Mouse (Mus musculus): ENCODE measurements around the gene Msh5. TPM values are rescaled to one million over a fixed set of nuclear protein-coding genes. Genes with fewer than 3 reads are reported as not detected.
"Not testable (repeated sequence)": the region's sequence is repeated elsewhere in the genome, so short reads cannot be mapped to it uniquely, and the experiment has no call there.

Msh5 gene
- polyA plus RNA-seq, 1 experiment from 2014 or later = 4.5 TPM

DNA sequence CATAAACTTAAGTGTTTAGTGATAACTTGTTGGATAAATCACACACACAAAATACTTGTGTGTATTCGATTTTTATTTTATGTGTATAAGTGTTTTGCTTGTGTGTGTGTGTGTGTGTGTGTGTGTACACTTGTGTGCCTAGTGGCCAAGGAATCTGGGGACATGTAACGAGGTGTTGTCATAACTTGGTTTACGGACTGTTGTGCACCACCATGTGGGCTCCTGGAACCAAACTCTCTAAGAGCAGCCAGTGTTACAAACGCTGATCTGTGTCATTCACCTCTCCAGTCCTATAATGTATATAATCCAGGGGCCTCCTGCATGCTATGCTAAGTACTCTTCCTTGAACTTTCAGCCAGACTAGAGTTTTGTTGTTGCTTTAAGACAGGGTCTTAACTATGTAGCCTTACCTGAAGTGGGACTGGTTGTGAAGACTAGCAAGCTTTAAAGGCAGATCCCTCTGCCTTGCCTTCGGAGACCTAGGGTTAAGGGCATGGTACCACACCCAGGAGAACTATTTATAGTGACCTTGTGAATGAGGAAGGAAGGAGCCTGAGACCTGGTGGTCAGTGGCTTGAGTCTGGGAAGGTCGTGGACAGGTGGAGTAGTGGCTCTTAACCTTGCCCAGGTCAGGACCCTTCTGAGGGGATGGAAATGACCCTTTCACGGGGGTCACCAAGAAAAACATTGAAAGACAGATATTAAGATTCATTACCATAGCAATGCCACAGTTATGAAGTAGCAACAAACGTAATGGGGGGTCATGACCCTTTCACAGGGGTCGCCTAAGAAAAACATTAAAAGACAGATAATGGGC, 43.3 kb downstream of the Msh5 start:
- Histone ChIP-seq H3K4me3 (peak overlapping the region; percentile 94), H3K27ac (0 out of 2 replicates have a peak overlapping the region, but pooled peaks have one; percentile 98), H3K36me3 (ENCODE audit: poor library complexity, severe bottlenecking) (peaks cover 52% of the 10 kb centered on the region), H3K9me3 (replicated peaks) (no peaks in the 10 kb centered on the region), H3K4me2 (peak overlapping the region; percentile 100), H3K27me3 (no peaks in the 10 kb centered on the region), H3K9ac (peak overlapping the region; percentile 97), H3K4me1 (peaks cover 41% of the 10 kb centered on the region)
- no peak for ATAC-seq
- 76% methylated on average over 9 of the region's 9 CpGs for WGBS

- Histone ChIP-seq H3K27me3 (no peaks in the 10 kb centered on the region), H3K9ac (peak overlapping the region; percentile 97), H3K9me3 (replicated peaks) (no peaks in the 10 kb centered on the region), H3K27ac (peak overlapping the region; percentile 98), H3K4me2 (peak overlapping the region; percentile 100), H3K4me3 (peak overlapping the region; percentile 94), H3K4me1 (peaks cover 49% of the 10 kb centered on the region), H3K36me3 (ENCODE audit: poor library complexity, severe bottlenecking) (peaks cover 52% of the 10 kb centered on the region)
- ATAC-seq = no peak
- 7% methylated on average over 12 of the region's 12 CpGs for WGBS
Measured at GRCm38 (mm10) chr17:35002153-35002865, 44.2 kb downstream of the Msh5 start.

DNA sequence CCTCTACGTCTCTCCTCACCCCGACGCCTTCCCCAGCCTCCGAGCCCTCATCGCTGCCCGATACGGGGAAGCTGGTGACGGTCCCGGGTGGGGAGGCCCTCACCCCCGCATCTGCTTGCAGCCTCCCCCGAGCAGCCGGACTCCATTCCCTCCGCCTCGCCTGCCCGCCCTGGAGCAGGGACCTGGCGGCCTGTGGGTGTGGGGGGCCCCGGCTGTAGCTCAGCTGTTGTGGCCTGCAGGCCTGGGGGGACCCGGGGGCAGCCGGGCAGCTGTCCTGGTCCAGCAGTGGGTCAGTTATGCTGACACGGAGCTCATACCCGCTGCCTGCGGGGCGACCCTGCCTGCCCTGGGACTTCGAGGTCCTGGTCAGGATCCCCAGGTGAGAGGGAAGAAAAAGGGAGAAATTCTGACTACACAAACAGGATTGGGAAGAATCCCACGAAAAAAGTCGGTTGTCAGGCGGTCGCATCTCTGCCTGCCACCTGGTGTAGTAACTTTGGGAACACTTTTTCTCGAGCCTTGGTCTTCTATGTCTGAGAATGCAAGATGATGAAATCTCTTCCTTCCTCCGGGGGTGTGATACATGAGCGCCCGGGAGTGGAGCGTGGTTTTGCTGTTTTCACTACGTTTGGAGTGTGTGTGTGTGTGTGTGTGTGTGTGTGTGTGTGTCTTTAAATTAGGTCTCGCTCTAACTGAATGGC, 44.9 kb downstream of the Msh5 start:
- peak overlapping the region; percentile 100 for H3K4me2 ChIP-seq
- H3K27ac ChIP-seq = peak overlapping the region; percentile 98
- H3K27me3 ChIP-seq = no peaks in the 10 kb centered on the region
- H3K9me3 ChIP-seq (replicated peaks) = no peaks in the 10 kb centered on the region
- peak overlapping the region; percentile 94 for H3K4me3 ChIP-seq
- under 1% methylated on average over 35 of the region's 35 CpGs for WGBS
- peaks cover 56% of the 10 kb centered on the region for H3K4me1 ChIP-seq
- H3K9ac ChIP-seq = peak overlapping the region; percentile 97
- H3K36me3 ChIP-seq (ENCODE audit: poor library complexity, severe bottlenecking) = peaks cover 51% of the 10 kb centered on the region
- ATAC-seq = no peak

- no peaks in the 10 kb centered on the region for H3K27me3 ChIP-seq
- H3K9me3 ChIP-seq (replicated peaks) = no peaks in the 10 kb centered on the region
- peaks cover 59% of the 10 kb centered on the region for H3K4me1 ChIP-seq
- peak within 1 kb of the TSS; percentile 100 for H3K4me2 ChIP-seq
- peak within 1 kb of the TSS; percentile 97 for H3K9ac ChIP-seq
- peak within 1 kb of the TSS; percentile 98 for H3K27ac ChIP-seq
- H3K36me3 ChIP-seq (ENCODE audit: poor library complexity, severe bottlenecking) = peaks cover 47% of the 10 kb centered on the region
- H3K4me3 ChIP-seq = peak within 1 kb of the TSS; percentile 94
- peak; percentile 93 for ATAC-seq
- under 1% methylated on average over 65 of the region's 83 CpGs for WGBS
Measured at GRCm38 (mm10) chr17:35000717-35001451, 45.7 kb downstream of the Msh5 start, which contains the start of gene Vars. Gene Vars (plus strand): TSS chr17:35000987.

DNA sequence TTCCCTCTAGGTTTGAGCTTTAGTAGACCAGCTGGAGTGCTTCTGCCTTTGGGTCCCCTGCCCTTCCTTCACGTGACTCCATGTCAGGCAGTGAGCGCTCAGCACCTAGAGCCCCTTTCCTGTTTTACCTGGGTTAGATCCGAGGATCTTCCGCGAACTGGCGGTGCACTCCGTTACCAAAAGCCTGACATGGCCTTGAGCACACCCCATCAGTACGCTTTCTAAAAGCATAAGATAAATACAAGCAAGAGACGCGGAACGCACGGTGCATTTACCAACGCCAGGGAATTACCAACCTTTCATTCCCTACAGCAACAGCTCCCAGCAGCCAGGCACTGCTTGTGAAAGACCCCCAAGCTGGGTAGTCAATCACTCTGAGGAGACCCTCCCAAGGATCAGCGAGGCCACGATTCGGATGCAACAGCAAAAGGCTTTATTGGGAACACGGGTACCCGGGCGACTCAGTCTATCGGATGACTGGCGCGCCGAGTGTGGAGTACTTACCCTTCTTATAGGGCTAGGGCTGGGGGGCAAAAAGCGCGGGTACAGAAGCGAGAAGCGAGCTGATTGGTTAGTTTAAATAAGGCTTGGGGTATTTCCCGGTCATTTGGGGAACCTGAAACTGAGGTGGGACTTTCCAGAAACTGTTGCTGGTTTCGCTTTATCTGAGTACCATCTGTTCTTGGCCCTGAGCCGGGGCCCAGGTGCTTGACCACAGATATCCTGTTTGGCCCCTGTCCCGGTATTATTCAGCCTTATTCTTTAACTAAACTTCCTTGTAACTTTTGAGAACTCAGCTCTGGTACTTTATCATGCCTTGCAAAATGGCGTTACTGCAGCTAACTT, 46.5 kb downstream of the Msh5 start:
- H3K4me2 ChIP-seq = peak overlapping the region; percentile 100
- not testable (repeated sequence) for ATAC-seq; H3K27me3 ChIP-seq; H3K9me3 ChIP-seq (replicated peaks)
- H3K36me3 ChIP-seq (ENCODE audit: poor library complexity, severe bottlenecking) = peaks cover 40% of the 10 kb centered on the region
- peak overlapping the region; percentile 98 for H3K27ac ChIP-seq
- 25% methylated on average over 30 of the region's 32 CpGs for WGBS
- H3K9ac ChIP-seq = peak overlapping the region; percentile 97
- H3K4me1 ChIP-seq = peaks cover 59% of the 10 kb centered on the region
- peak overlapping the region; percentile 94 for H3K4me3 ChIP-seq

GRCm38 (mm10) chr17:34998526-34999430, 47.8 kb downstream of the Msh5 start:
- Histone ChIP-seq H3K4me3 (peak overlapping the region; percentile 39), H3K27ac (no peak overlapping the region), H3K9ac (peak overlapping the region; percentile 72; the same call in 1 of the 2 replicates), H3K27me3 (no peaks in the 10 kb centered on the region), H3K4me1 (peaks cover 59% of the 10 kb centered on the region), H3K4me2 (peak overlapping the region; percentile 100), H3K36me3 (ENCODE audit: poor library complexity, severe bottlenecking) (peaks cover 28% of the 10 kb centered on the region), H3K9me3 (replicated peaks) (no peaks in the 10 kb centered on the region)
- WGBS = 95% methylated on average over 15 of the region's 15 CpGs
- ATAC-seq = no peak

DNA sequence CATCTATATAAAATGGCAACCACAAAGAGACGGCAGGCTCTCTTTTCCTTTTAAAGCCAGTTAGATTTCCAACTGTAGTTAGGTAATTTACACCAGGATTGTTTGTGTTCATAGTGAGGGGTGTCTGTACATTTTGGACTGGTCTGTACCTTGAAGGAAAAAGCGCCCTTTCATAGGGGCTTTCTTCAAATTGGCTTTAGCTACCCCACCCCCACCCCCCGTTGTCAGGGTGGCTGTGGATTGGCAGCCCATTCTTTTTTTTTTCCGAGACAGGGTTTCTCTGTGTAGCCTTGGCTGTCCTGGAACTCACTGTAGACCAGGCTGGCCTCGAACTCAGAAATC, 49.4 kb downstream of the Msh5 start:
- 0 out of 2 replicates have a peak overlapping the region, but pooled peaks have one; percentile 12 for H3K9ac ChIP-seq
- no peaks in the 10 kb centered on the region for H3K27me3 ChIP-seq
- peaks cover 35% of the 10 kb centered on the region for H3K36me3 ChIP-seq (ENCODE audit: poor library complexity, severe bottlenecking)
- no peak overlapping the region for H3K27ac ChIP-seq
- H3K4me1 ChIP-seq = peaks cover 44% of the 10 kb centered on the region
- no peak for ATAC-seq
- H3K4me2 ChIP-seq = peak overlapping the region; percentile 12
- WGBS = 89% methylated on average over 5 of the region's 5 CpGs
- H3K4me3 ChIP-seq = no peak overlapping the region
- H3K9me3 ChIP-seq (replicated peaks) = no peaks in the 10 kb centered on the region

GRCm38 (mm10) chr17:34996411-34997141, 50.0 kb downstream of the Msh5 start:
- H3K9ac ChIP-seq = 0 out of 2 replicates have a peak overlapping the region, but pooled peaks have one; percentile 30
- H3K4me3 ChIP-seq = no peak overlapping the region

DNA sequence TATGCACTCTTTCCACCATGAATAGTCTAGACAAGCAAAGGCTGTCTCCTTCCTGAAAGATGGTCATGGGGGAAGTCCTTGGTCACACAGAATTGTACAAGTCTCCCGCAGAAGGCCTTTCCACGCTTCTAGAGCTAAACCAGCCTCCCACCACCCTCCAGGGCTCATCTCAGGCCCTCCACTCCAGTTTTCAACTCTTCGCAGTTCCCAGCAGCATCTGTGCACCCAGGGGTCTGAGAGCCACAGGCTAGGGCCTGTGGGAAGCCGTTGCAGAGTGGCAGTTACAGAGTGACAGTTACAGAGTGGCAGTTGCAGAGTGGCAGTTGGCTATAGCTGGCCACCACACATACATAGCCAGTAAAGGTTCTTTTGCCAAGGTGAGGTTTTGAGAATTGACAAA, 50.6 kb downstream of the Msh5 start:
- WGBS = 94% methylated on average over 4 of the region's 4 CpGs
- H3K9ac ChIP-seq; ATAC-seq; H3K4me3 ChIP-seq; H3K27me3 ChIP-seq; H3K27ac ChIP-seq; H3K9me3 ChIP-seq (replicated peaks); H3K4me2 ChIP-seq: not testable (repeated sequence)
- H3K36me3 ChIP-seq (ENCODE audit: poor library complexity, severe bottlenecking) = peaks cover 46% of the 10 kb centered on the region
- H3K4me1 ChIP-seq = peaks cover 37% of the 10 kb centered on the region

More at GRCm38 (mm10) chr17:34996411-34997141, 50.0 kb downstream of the Msh5 start:
- peaks cover 39% of the 10 kb centered on the region for H3K36me3 ChIP-seq (ENCODE audit: poor library complexity, severe bottlenecking)
- no peaks in the 10 kb centered on the region for H3K27me3 ChIP-seq
- H3K4me1 ChIP-seq = peaks cover 39% of the 10 kb centered on the region
- no peak for ATAC-seq
- no peaks in the 10 kb centered on the region for H3K9me3 ChIP-seq (replicated peaks)
- WGBS = 92% methylated on average over 13 of the region's 14 CpGs
- H3K27ac ChIP-seq = no peak overlapping the region
- H3K4me2 ChIP-seq = peak overlapping the region; percentile 12
